Mouse (Mus musculus) intestine, embryonic 14.5 days (tissue): Measurements from ENCODE around the gene Nck1. TPM values are rescaled to one million over a fixed set of nuclear protein-coding genes. Genes with fewer than 3 reads are reported as not detected.

ENCODE experiments used
- ATAC-seq: fragments of 200-750 bp; cut with Nextera tagmentation; replicated peaks from 2 replicates; pipeline ENCODE4 v1.8.0; 2017; ENCODE audit warnings: low read depth, moderate number of reproducible peaks, moderate TSS enrichment, moderate library complexity; ENCODE audit not compliant: low FRiP score, low TSS enrichment
- DNase-seq: peaks from one replicate; pipeline ENCODE4 v3.0.0-alpha.2; 2018; ENCODE audit warnings: low spot score
- H3K27ac ChIP-seq: fragments of 300-500 bp; sonication (generic); 2 replicates; pipeline ENCODE4 v1.5.1; 2014; ENCODE audit warnings: low read depth, mild to moderate bottlenecking, control low read depth
- H3K27me3 ChIP-seq: fragments of 300-500 bp; sonication (generic); replicated peaks from 2 replicates; pipeline ENCODE4 v1.6.1; 2014; ENCODE audit warnings: low read length, control low read depth; ENCODE audit not compliant: control insufficient read depth, insufficient read depth
- H3K36me3 ChIP-seq: fragments of 300-500 bp; sonication (generic); 2 replicates; pipeline ENCODE4 v1.6.1; 2014; ENCODE audit warnings: low read length, control low read depth; ENCODE audit not compliant: control insufficient read depth, insufficient read depth
- H3K4me1 ChIP-seq: fragments of 300-500 bp; sonication (generic); replicated peaks from 2 replicates; pipeline ENCODE4 v1.6.1; 2014; ENCODE audit warnings: low read length, control low read depth, mixed read lengths; ENCODE audit not compliant: control insufficient read depth, insufficient read depth
- H3K4me2 ChIP-seq: fragments of 300-500 bp; sonication (generic); 2 replicates; pipeline ENCODE4 v1.6.1; 2014; ENCODE audit warnings: low read length
- H3K4me3 ChIP-seq: fragments of 300-500 bp; sonication (generic); 2 replicates; pipeline ENCODE4 v1.5.1; 2014; ENCODE audit warnings: low read depth, low read length, control low read depth, mixed read lengths
- H3K9ac ChIP-seq: fragments of 300-500 bp; sonication (generic); 2 replicates; pipeline ENCODE4 v1.6.1; 2014; ENCODE audit warnings: mild to moderate bottlenecking, low read length
- H3K9me3 ChIP-seq: fragments of 300-500 bp; sonication (generic); 2 replicates; pipeline ENCODE4 v1.6.1; 2016; ENCODE audit warnings: low read length, control low read depth; ENCODE audit not compliant: control insufficient read depth
- whole genome bisulfite sequencing: fragments of 180-500 bp; shearing (Covaris S2); extraction: QIAGEN DNeasy Blood & Tissue Kit; methylation state at CpG from one replicate; pipeline ENCODE4 v1.1.7; 2014; 5-methylcytosine and 5-hydroxymethylcytosine counted together
- polyA plus RNA-seq: library from polyadenylated mRNA; unstranded; fragments of >200 nt; fragmentation: Nextera tagmentation; extraction: Ambion mirVana; gene quantifications from 2 replicates; pipeline ENCODE4 v1.2.1, GENCODE M21; 2014

Gene Nck1
- polyA plus RNA-seq, 1 experiment from 2014 or later = 57.2 TPM

DNA sequence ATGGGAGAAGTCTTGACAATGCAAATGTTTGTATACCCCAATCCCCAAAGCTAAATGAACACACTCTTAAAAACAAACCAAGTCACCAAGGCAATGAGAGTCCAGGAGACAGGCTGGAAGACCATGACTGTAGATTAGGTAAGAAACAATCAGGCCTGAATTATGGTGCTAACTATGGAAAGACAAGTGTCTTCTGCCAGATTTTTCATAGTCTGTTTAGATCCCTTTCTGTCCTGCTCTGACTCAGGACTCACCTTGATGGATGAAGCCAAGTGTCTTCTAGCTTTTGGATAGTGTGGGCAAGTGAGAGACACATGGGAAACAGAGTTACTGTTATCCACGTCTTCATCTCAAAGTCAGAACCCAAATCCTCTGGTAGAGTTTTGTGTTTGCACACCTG, 25.6 kb upstream of the Nck1 start:
- ATAC-seq (no peak), DNase-seq (no peak)
- Histone ChIP-seq H3K27ac (no peak overlapping the region), H3K4me1 (peaks cover 8% of the 10 kb centered on the region), H3K9me3 (no peaks in the 10 kb centered on the region), H3K36me3 (no peaks in the 10 kb centered on the region), H3K4me2 (peak overlapping the region; percentile 95), H3K9ac (no peak overlapping the region), H3K4me3 (peak overlapping the region; percentile 70; the same call in 1 of the 2 replicates), H3K27me3 (no peaks in the 10 kb centered on the region)
- WGBS = 66% methylated on average over 1 of the region's 1 CpGs

DNA sequence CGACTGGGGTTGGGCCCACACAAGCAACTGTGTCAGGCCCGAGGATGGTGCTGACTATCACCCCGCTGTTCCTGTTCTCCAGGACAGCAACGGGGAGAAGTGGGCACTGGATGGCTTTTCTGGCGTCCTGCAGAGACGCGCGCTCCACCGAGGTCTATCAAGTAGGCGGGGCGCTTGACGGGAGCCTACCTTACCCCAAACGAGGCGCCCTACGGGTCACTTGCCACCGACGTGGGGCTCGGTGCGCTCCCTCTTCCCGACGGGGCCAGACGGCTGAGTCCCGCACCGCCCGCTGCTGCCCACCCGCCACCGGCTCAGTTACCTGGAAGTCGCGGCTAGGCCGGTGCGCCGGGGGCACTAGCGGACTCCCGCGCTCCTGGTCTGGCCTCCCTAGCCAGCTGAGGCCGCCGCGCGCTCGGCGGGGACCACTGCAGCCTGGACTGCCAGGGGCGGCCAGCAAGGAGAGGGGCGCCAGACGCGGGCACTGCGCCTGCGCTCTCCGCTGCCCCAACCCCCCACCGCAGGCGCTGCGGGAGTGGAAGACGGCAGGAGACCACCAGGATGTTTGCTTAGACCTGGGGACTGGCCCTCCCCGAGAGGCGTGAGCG, 24.8 kb upstream of the Nck1 start, which contains the start of gene Slc35g2:
Gene Slc35g2, minus strand, starts transcription at position 465 of the 608 bp plus-strand sequence.
- peak within 1 kb of the TSS; percentile 95 for H3K4me2 ChIP-seq
- H3K4me3 ChIP-seq = peak within 1 kb of the TSS; percentile 70
- no peaks in the 10 kb centered on the region for H3K27me3 ChIP-seq
- peak; percentile 85 for DNase-seq
- no peak within 1 kb of the TSS for H3K27ac ChIP-seq
- no peaks in the 10 kb centered on the region for H3K9me3 ChIP-seq
- H3K9ac ChIP-seq = peak within 1 kb of the TSS; percentile 58
- H3K4me1 ChIP-seq = peaks cover 8% of the 10 kb centered on the region
- under 1% methylated on average over 55 of the region's 55 CpGs for WGBS
- H3K36me3 ChIP-seq = no peaks in the 10 kb centered on the region
- peak; percentile 80 for ATAC-seq

DNA sequence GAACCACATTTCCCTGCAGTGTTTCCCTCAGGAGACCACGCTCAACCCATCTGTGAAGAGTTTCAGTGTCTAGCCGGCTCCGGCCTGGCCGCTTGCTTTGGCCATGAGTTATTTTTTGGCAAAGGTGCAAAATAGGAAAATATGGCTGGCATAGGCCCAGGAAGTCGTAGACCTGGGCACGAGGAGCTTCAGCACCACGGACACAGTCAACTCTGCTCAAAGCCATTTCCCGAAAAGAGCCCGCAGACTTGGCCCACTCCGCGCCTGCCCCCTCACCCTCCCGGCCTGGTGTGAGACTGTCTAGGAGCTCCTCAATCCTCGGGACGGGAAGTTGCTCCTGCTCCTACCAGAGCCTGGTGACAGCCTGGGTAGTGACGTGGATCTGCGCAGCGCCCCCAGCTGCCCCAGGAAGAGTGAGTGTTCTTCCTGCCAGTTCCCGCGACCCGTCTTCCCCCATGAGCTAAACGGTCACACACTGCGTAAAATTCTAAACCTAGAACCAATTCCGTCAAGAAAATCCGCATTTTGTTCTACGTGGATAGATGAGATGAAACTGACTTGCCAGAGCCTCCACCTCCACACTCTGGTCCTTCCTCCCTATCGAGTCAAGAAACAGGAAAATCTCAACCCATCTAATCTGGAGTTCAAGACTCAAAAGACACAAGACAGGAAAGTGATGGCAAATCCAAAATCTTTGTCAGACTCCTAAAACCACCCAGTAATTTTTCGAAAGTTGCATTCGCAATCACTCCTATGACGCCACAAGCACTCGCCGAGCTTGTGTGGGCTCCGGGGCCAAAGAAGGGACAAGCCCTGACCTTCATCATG, 24.1 kb upstream of the Nck1 start:
- H3K27ac ChIP-seq = no peak overlapping the region
- peak; percentile 62 for DNase-seq
- peak; percentile 60; the same call in 1 of the 2 replicates for ATAC-seq
- 12% methylated on average over 32 of the region's 32 CpGs for WGBS
- H3K9ac ChIP-seq = peak overlapping the region; percentile 58
- H3K4me2 ChIP-seq = peak overlapping the region; percentile 95
- H3K4me1 ChIP-seq = peaks cover 8% of the 10 kb centered on the region
- no peaks in the 10 kb centered on the region for H3K36me3 ChIP-seq
- no peaks in the 10 kb centered on the region for H3K9me3 ChIP-seq
- H3K27me3 ChIP-seq = no peaks in the 10 kb centered on the region
- peak overlapping the region; percentile 70 for H3K4me3 ChIP-seq

DNA sequence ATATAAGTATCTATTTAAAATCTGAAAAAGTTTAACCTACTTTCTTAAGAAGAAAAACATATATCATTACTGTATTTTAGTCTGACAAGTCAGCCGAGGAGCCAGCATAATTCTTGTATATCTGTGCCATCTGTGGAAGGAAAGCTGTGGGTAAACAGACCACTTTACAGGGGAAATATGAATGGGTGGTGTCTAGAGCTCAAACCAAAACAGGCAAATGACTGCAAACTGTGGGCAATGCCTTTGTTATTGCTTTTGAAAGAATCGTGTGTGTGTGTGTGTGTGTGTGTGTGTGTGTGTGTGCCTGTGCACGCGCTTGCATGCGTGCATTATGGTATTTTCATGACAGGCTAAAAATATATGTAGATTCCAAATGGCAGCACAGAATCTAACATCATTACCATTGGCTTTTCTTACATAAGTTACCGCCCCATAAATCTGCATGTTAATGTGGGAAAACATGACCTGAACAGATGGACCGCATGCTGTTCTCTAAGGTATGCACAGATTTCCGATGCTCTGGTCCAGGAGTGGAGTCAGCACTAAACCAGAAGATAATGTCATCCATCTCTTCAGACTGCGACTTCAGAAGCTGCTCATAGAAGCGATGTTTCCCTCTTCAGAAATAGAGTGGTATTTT, 14.4 kb upstream of the Nck1 start:
- Histone ChIP-seq H3K9ac (no peak overlapping the region), H3K4me3 (no peak overlapping the region), H3K9me3 (no peaks in the 10 kb centered on the region), H3K27ac (no peak overlapping the region), H3K4me1 (no peaks in the 10 kb centered on the region), H3K36me3 (no peaks in the 10 kb centered on the region), H3K4me2 (no peak overlapping the region), H3K27me3 (no peaks in the 10 kb centered on the region)
- WGBS = 77% methylated on average over 10 of the region's 10 CpGs
- ATAC-seq (no peak), DNase-seq (no peak)

DNA sequence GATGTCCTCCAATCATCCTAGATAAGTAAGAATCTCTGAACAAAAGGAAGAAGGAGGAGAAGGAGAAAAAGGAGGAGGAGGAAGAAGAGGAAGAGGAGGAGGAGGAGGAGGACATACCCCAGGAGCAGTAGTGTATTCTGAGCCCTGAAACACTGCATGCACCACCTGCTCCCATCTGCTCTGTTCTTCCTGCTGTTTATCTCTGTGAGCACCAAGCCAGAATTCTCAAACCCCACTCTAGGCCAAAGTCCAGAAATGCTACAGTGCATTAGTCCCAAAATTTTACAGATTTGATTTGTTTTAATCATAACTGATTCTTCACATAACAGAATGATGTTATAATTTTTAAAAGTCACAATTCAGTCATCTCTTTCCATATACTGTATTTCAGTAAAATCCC, 13.1 kb upstream of the Nck1 start:
- no peaks in the 10 kb centered on the region for H3K4me1 ChIP-seq
- no peak overlapping the region for H3K9ac ChIP-seq
- ATAC-seq = no peak
- H3K9me3 ChIP-seq = no peaks in the 10 kb centered on the region
- H3K4me3 ChIP-seq = no peak overlapping the region
- H3K27ac ChIP-seq = no peak overlapping the region
- no peaks in the 10 kb centered on the region for H3K27me3 ChIP-seq
- no peak overlapping the region for H3K4me2 ChIP-seq
- H3K36me3 ChIP-seq = no peaks in the 10 kb centered on the region
- DNase-seq = no peak

DNA sequence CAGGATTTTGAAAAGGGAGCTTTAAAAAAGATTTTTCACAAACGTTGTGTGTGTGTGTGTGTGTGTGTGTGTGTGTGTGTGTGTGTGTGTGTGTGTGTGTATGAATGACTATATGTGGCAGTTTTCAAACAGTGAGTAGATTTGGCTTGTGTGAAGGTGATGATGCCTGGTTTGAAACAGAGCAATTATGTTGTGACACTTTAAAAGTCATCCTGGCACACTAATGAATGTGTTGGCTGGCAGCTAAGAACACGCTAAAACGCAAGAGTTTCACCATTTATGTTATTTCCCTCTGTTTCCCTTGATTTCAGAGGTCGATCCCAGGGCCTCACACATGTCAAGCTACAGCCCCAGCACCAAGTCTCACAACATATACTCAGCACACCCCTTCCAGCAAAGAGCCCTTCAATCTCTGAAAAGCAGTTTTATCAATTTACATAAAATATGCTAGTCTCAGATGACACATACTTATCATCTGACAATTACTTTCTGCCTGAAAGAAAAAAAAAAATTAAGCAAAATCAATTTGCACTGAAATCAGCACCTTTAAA, 12.2 kb upstream of the Nck1 start:
- WGBS = 81% methylated on average over 4 of the region's 4 CpGs
- H3K36me3 ChIP-seq = no peaks in the 10 kb centered on the region
- H3K4me1 ChIP-seq = no peaks in the 10 kb centered on the region
- H3K27ac ChIP-seq = no peak overlapping the region
- no peaks in the 10 kb centered on the region for H3K27me3 ChIP-seq
- no peak overlapping the region for H3K4me3 ChIP-seq
- H3K4me2 ChIP-seq = no peak overlapping the region
- DNase-seq = no peak
- H3K9me3 ChIP-seq = no peaks in the 10 kb centered on the region
- ATAC-seq = no peak
- no peak overlapping the region for H3K9ac ChIP-seq

DNA sequence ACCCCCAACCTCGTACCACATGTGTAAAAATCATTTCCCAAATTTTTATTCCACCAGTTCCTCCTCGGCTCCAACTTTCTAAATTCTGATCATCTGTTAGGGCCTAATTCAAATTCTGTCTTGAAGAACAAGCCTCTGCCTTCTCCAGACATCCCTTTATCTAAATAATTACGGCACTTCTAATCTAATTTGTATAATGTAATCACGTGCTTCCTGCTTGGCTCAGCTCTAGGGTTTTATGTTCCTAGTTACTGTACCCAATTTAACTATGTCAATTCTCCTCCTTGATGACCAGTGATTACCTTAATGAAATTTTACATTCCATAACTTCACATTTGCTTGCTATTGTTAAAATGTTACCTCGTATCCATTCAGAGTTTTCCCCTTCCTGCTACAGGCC, 9.8 kb upstream of the Nck1 start:
- no peak overlapping the region for H3K27ac ChIP-seq
- H3K4me3 ChIP-seq = no peak overlapping the region
- H3K9me3 ChIP-seq = no peaks in the 10 kb centered on the region
- no peak overlapping the region for H3K4me2 ChIP-seq
- no peak for ATAC-seq
- no peak for DNase-seq
- H3K36me3 ChIP-seq = no peaks in the 10 kb centered on the region
- H3K4me1 ChIP-seq = no peaks in the 10 kb centered on the region
- WGBS = 53% methylated on average over 5 of the region's 5 CpGs
- no peaks in the 10 kb centered on the region for H3K27me3 ChIP-seq
- H3K9ac ChIP-seq = no peak overlapping the region

DNA sequence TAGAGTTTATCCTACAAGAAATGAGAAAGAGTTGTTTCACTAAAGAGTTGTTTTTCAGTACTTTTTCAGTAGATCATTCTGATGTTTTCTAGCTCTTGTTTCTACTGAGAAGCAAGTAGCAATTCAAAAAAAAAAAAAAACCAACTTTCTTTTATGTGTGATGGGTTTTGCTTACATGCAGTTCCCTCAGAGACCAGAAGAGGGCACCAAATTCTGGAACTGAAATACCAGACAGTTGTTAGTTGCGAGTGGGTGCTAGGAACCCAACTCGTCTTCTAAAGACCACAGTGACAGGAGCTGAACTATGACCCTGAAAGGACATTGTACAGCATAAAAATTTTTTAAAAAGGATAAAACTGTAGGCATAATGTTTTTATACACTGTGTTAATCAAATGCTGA, 2.4 kb upstream of the Nck1 start:
- Histone ChIP-seq H3K27me3 (no peaks in the 10 kb centered on the region), H3K4me2 (no peak overlapping the region), H3K36me3 (no peaks in the 10 kb centered on the region), H3K9ac (no peak overlapping the region), H3K4me1 (peaks cover 20% of the 10 kb centered on the region), H3K4me3 (no peak overlapping the region), H3K9me3 (peaks cover 10% of the 10 kb centered on the region), H3K27ac (no peak overlapping the region)
- ATAC-seq (no peak), DNase-seq (no peak)
- WGBS = 92% methylated on average over 2 of the region's 2 CpGs
